Mouse (Mus musculus) C2C12 (cell line): ENCODE results near the gene Cnnm1. TPM values are rescaled to one million over a fixed set of nuclear protein-coding genes. Genes with fewer than 3 reads are reported as not detected.

Source experiments
- H3K27me3 ChIP-seq: one replicate; pipeline ENCODE4 v1.6.1; 2011; ENCODE audit not compliant: control insufficient read depth, insufficient read depth, insufficient read length
- H3K36me3 ChIP-seq: one replicate; pipeline ENCODE4 v1.6.1; 2011; ENCODE audit not compliant: control insufficient read depth, insufficient read depth
- H3K4me3 ChIP-seq: one replicate; pipeline ENCODE4 v1.5.1; 2011; ENCODE audit warnings: mild to moderate bottlenecking, control low read depth; ENCODE audit not compliant: poor library complexity, insufficient read depth, severe bottlenecking
- H3K79me2 ChIP-seq: one replicate; pipeline ENCODE4 v1.6.1; 2011; ENCODE audit not compliant: control insufficient read depth, insufficient read depth
- H3K79me3 ChIP-seq: one replicate; pipeline ENCODE4 v1.6.1; 2011; ENCODE audit warnings: low read depth, control low read depth
- H3ac ChIP-seq: one replicate; pipeline ENCODE3; 2011; ENCODE audit warnings: low read depth; ENCODE audit not compliant: control insufficient read depth, insufficient read length
- CEBPB ChIP-seq: IDR thresholded peaks from one replicate; pipeline ENCODE4 v1.6.1; 2011; ENCODE audit warnings: low read depth, mild to moderate bottlenecking, control low read depth, moderate library complexity
- CTCF ChIP-seq: IDR thresholded peaks from one replicate; pipeline ENCODE4 v1.5.1; 2011; ENCODE audit not compliant: control insufficient read depth, insufficient read depth, insufficient read length
- FOSL1 ChIP-seq: IDR thresholded peaks from one replicate; pipeline ENCODE4 v1.8.0; 2011; ENCODE audit warnings: mild to moderate bottlenecking, low read length; ENCODE audit not compliant: poor library complexity, insufficient read depth, severe bottlenecking
- MAX ChIP-seq: IDR thresholded peaks from one replicate; pipeline ENCODE4 v1.6.1; 2011; ENCODE audit warnings: mild to moderate bottlenecking, control low read depth
- MYOD1 ChIP-seq: IDR thresholded peaks from one replicate; pipeline ENCODE4 v1.6.1; 2011; ENCODE audit warnings: low read depth; ENCODE audit not compliant: control insufficient read depth, insufficient read length
- MYOG ChIP-seq: IDR thresholded peaks from one replicate; pipeline ENCODE4 v1.6.1; 2011; ENCODE audit not compliant: control insufficient read depth, insufficient read length; ENCODE audit errors: extremely low read depth
- USF1 ChIP-seq: IDR thresholded peaks from one replicate; pipeline ENCODE4 v1.6.1; 2011; ENCODE audit warnings: low read depth, mild to moderate bottlenecking, control low read depth, moderate library complexity
- polyA plus RNA-seq: library from polyadenylated mRNA; unstranded; fragments of >200 nt; fragmentation: generic; extraction: Trizol; gene quantifications from one replicate; pipeline ENCODE4 v1.2.1, GENCODE M21; 2012; ENCODE audit warnings: missing spikeins

The Cnnm1 gene
- polyA plus RNA-seq, 1 experiment, result not detected

GRCm38 (mm10) chr19:43469333-43469732, 29.1 kb downstream of the Cnnm1 start:
- Histone ChIP-seq H3K79me3 (no peaks in the 10 kb centered on the region), H3ac (no peak overlapping the region), H3K36me3 (no peaks in the 10 kb centered on the region), H3K27me3 (peaks cover 59% of the 10 kb centered on the region), H3K4me3 (no peak overlapping the region), H3K79me2 (no peaks in the 10 kb centered on the region)
- TF ChIP-seq MYOG (no peak), USF1 (no peak), FOSL1 (no peak), CEBPB (no peak), CTCF (no peak), MAX (no peak), MYOD1 (no peak)

GRCm38 (mm10) chr19:43472331-43472730, 32.1 kb downstream of the Cnnm1 start:
- Histone ChIP-seq H3ac (no peak overlapping the region), H3K36me3 (no peaks in the 10 kb centered on the region), H3K4me3 (no peak overlapping the region), H3K79me3 (no peaks in the 10 kb centered on the region), H3K79me2 (no peaks in the 10 kb centered on the region), H3K27me3 (peaks cover 46% of the 10 kb centered on the region)
- TF ChIP-seq MYOG, result no peak
- no peak for TF ChIP-seq USF1
- TF ChIP-seq MYOD1, result no peak
- no peak for TF ChIP-seq CEBPB
- TF ChIP-seq MAX, result no peak
- no peak for TF ChIP-seq CTCF
- no peak for TF ChIP-seq FOSL1

GRCm38 (mm10) chr19:43472781-43473180, 32.5 kb downstream of the Cnnm1 start:
- TF ChIP-seq CEBPB, result no peak
- no peak overlapping the region for H3K4me3 ChIP-seq
- H3K79me2 ChIP-seq, result no peaks in the 10 kb centered on the region
- H3K79me3 ChIP-seq, result no peaks in the 10 kb centered on the region
- H3ac ChIP-seq, result no peak overlapping the region
- no peaks in the 10 kb centered on the region for H3K36me3 ChIP-seq
- peaks cover 46% of the 10 kb centered on the region for H3K27me3 ChIP-seq

- no peaks in the 10 kb centered on the region for H3K36me3 ChIP-seq
- no peak overlapping the region for H3ac ChIP-seq
- no peaks in the 10 kb centered on the region for H3K79me3 ChIP-seq
- H3K27me3 ChIP-seq, result peaks cover 29% of the 10 kb centered on the region
- TF ChIP-seq MAX (no peak), CTCF (no peak), MYOD1 (no peak), CEBPB (no peak), MYOG (no peak), USF1 (no peak), FOSL1 (no peak)
- H3K79me2 ChIP-seq, result no peaks in the 10 kb centered on the region
- no peak overlapping the region for H3K4me3 ChIP-seq
These were observed 35.4 kb downstream of the Cnnm1 start for GRCm38 (mm10) chr19:43475642-43476041.

- TF ChIP-seq USF1 (no peak), MYOD1 (no peak), CTCF (no peak), MYOG (no peak), FOSL1 (no peak), MAX (no peak), CEBPB (no peak)
- H3K79me2 ChIP-seq, result no peaks in the 10 kb centered on the region
- no peaks in the 10 kb centered on the region for H3K36me3 ChIP-seq
- H3K4me3 ChIP-seq, result no peak overlapping the region
- no peaks in the 10 kb centered on the region for H3K79me3 ChIP-seq
- H3ac ChIP-seq, result no peak overlapping the region
- H3K27me3 ChIP-seq, result peaks cover 29% of the 10 kb centered on the region
These were observed 35.8 kb downstream of the Cnnm1 start for GRCm38 (mm10) chr19:43476063-43476462.

GRCm38 (mm10) chr19:43477436-43477835, 37.2 kb downstream of the Cnnm1 start:
- Histone ChIP-seq H3K4me3 (no peak overlapping the region), H3K79me2 (no peaks in the 10 kb centered on the region), H3K27me3 (peaks cover 16% of the 10 kb centered on the region), H3ac (no peak overlapping the region), H3K36me3 (no peaks in the 10 kb centered on the region), H3K79me3 (no peaks in the 10 kb centered on the region)
- TF ChIP-seq CTCF, result no peak
- TF ChIP-seq MYOG, result no peak
- no peak for TF ChIP-seq FOSL1
- TF ChIP-seq CEBPB, result no peak
- TF ChIP-seq USF1, result no peak
- TF ChIP-seq MAX, result no peak
- no peak for TF ChIP-seq MYOD1
